ENCODE assay signal across 7 mouse cellular contexts in the genomic region with DNA sequence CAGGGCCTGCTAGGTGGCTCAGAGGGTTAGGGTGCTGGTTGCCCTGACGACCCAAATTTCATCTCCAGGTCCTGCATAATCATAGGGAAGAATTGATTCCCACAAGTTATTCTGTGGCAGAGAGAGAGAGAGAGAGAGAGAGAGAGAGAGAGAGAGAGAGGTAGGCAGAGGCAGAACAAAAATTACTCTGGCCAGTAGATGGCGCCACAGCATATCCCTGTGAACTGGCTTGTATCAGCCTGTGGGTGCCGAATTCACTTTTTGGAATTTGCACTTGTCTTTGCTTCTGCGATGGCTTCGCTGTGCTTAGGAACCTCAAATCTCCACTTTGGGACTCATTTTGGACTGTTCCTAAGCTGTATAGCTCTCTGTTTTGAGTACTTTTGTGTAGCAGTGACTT. TPM values are rescaled to one million over a fixed set of nuclear protein-coding genes. Genes with fewer than 3 reads are reported as not detected.
DNase-seq lines count a peak whose midpoint lies in the region; ATAC-seq and TF ChIP-seq lines count a peak whose summit lies in the region.

No protein-coding gene starts in this region.

- peaks cover 17% of the 10 kb centered on the region for H3K4me1 ChIP-seq in G1E (ENCODE audit: insufficient read depth, low read depth, low read length)
- 0 out of 2 replicates have a peak, but pooled peaks cover 5% of the 10 kb centered on the region for H3K4me1 ChIP-seq in lung, embryonic 14.5 days (ENCODE audit: insufficient read depth)

- H3K9me3 ChIP-seq in G1E (replicated peaks), result no peaks in the 10 kb centered on the region
- H3K9me3 ChIP-seq in lung, embryonic 14.5 days (ENCODE audit: low read depth, low read length), result no peaks in the 10 kb centered on the region

- H3K4me2 ChIP-seq in lung, embryonic 14.5 days, result no peak overlapping the region

- TF ChIP-seq CTCF in G1E (IDR thresholded peaks at IDR 0.05; ENCODE audit: low read depth, low read length), result peak; percentile 65
- peak; percentile 78 for TF ChIP-seq CTCF in lung, embryonic 14.5 days (IDR thresholded peaks at IDR 0.05; ENCODE audit: low read depth)

- no peak overlapping the region for H3K4me3 ChIP-seq in G1E (ENCODE audit: low read depth, low read length)
- H3K4me3 ChIP-seq in lung, embryonic 14.5 days (ENCODE audit: low read depth, low read length), result no peak overlapping the region

- 16% methylated on average over 5 of the region's 5 CpGs for WGBS in lung, embryonic 14.5 days

- H3K36me3 ChIP-seq in G1E (replicated peaks), result peaks cover 9% of the 10 kb centered on the region
- no peaks in the 10 kb centered on the region for H3K36me3 ChIP-seq in lung, embryonic 14.5 days (ENCODE audit: insufficient read depth)

- H3K27me3 ChIP-seq in G1E (ENCODE audit: insufficient read depth, low read length), result peaks cover 4% of the 10 kb centered on the region
- H3K27me3 ChIP-seq in lung, embryonic 14.5 days (ENCODE audit: insufficient read depth, low read length), result no peaks in the 10 kb centered on the region

- no peak overlapping the region for H3K9ac ChIP-seq in lung, embryonic 14.5 days

- peak; percentile 79 for DNase-seq in CD4-positive helper T cell, adult 2 months (ENCODE audit: low read depth, low spot score)
- peak; percentile 39 for DNase-seq in G1E (ENCODE audit: low spot score)
- DNase-seq in cerebellum, adult 9-10 months, result peak; percentile 82
- DNase-seq in layer of hippocampus, adult 18-20 months (ENCODE audit: low spot score in 2 of 2), result peak; percentile 68 to 95
- DNase-seq in lung, embryonic 14.5 days, result peak; percentile 88
- peak; percentile 88 to 91 for DNase-seq in right cerebral cortex, postnatal 10 days (ENCODE audit: low spot score in 2 of 2)

- ATAC-seq in G1E (ENCODE audit: extremely low read depth, insufficient number of reproducible peaks, low FRiP score, poor library complexity, severe bottlenecking), result no peak
- ATAC-seq in granulocyte monocyte progenitor cell, adult 5-6 weeks (replicated peaks; ENCODE audit: poor library complexity, severe bottlenecking), result peak; percentile 41
- no peak for ATAC-seq in lung, embryonic 14.5 days (ENCODE audit: insufficient read depth)

- H3K27ac ChIP-seq in lung, embryonic 14.5 days (ENCODE audit: low read depth), result no peak overlapping the region

RNA-seq across cellular contexts. Expression of a gene that starts 4.8 kb away (rescaled TPM):
- total RNA-seq in G1E (2014; fragmentation: Nextera tagmentation) (53.5 and 75.9 TPM in 2 replicates), G1E (2017) (45.6 and 45.8 TPM in 2 replicates)
- 47.5 and 68.7 TPM in 2 replicates for polyA plus RNA-seq in G1E (2012)
- total RNA-seq in granulocyte monocyte progenitor cell, adult 5-6 weeks (2014; fragmentation: Nextera tagmentation), result 57.9 and 81.0 TPM in 2 replicates
- 38.5 and 49.2 TPM in 2 replicates for total RNA-seq in granulocyte monocyte progenitor cell, adult 5-6 weeks (2017)
- total RNA-seq in layer of hippocampus, adult 18-20 months (2021), result 10 to 100 TPM; 46.2 to 51.5 TPM
- 74.6 and 77.9 TPM in 2 replicates for polyA plus RNA-seq in lung, embryonic 14.5 days (2014; fragmentation: Nextera tagmentation; extraction: Ambion mirVana)

RNA-seq across cellular contexts. Expression of a gene that starts 18.7 kb away (rescaled TPM):
- 75.0 and 91.2 TPM in 2 replicates for total RNA-seq in G1E (2014; fragmentation: Nextera tagmentation)
- total RNA-seq in G1E (2017), result 18.0 and 19.4 TPM in 2 replicates
- polyA plus RNA-seq in G1E (2012), result 134 and 163 TPM in 2 replicates
- total RNA-seq in granulocyte monocyte progenitor cell, adult 5-6 weeks (2014; fragmentation: Nextera tagmentation), result 40.5 and 47.3 TPM in 2 replicates
- 16.5 and 22.4 TPM in 2 replicates for total RNA-seq in granulocyte monocyte progenitor cell, adult 5-6 weeks (2017)
- 10 to 100 TPM; 26.3 to 26.5 TPM for total RNA-seq in layer of hippocampus, adult 18-20 months (2021)
- 40.0 and 46.6 TPM in 2 replicates for polyA plus RNA-seq in lung, embryonic 14.5 days (2014; fragmentation: Nextera tagmentation; extraction: Ambion mirVana)

RNA-seq across cellular contexts. Expression of a gene that starts 23.3 kb away (rescaled TPM):
- total RNA-seq in G1E (2014; fragmentation: Nextera tagmentation) (not detected in 2 replicates), G1E (2017) (0.05 TPM in 1 of 2 replicates, not detected in the other)
- polyA plus RNA-seq in G1E (2012), result 0.02 TPM in 1 of 2 replicates, not detected in the other
- total RNA-seq in granulocyte monocyte progenitor cell, adult 5-6 weeks (2014; fragmentation: Nextera tagmentation), result not detected in 2 replicates
- not detected in 2 replicates for total RNA-seq in granulocyte monocyte progenitor cell, adult 5-6 weeks (2017)
- total RNA-seq in layer of hippocampus, adult 18-20 months (2021), result 1 to 10 TPM; 1.5 to 2.0 TPM
- 0.17 and 0.27 TPM in 2 replicates for polyA plus RNA-seq in lung, embryonic 14.5 days (2014; fragmentation: Nextera tagmentation; extraction: Ambion mirVana)

RNA-seq across cellular contexts. Expression of a gene that starts 40.4 kb away (rescaled TPM):
- total RNA-seq in G1E (2014; fragmentation: Nextera tagmentation) (0.63 TPM in 1 of 2 replicates, not detected in the other), G1E (2017) (0.06 and 0.11 TPM in 2 replicates)
- 0.03 and 0.10 TPM in 2 replicates for polyA plus RNA-seq in G1E (2012)
- total RNA-seq in granulocyte monocyte progenitor cell, adult 5-6 weeks (2014; fragmentation: Nextera tagmentation), result not detected in 2 replicates
- total RNA-seq in granulocyte monocyte progenitor cell, adult 5-6 weeks (2017), result not detected in 2 replicates
- total RNA-seq in layer of hippocampus, adult 18-20 months (2021), result 1 to 10 TPM; 4.1 to 4.2 TPM
- not detected in 2 replicates for polyA plus RNA-seq in lung, embryonic 14.5 days (2014; fragmentation: Nextera tagmentation; extraction: Ambion mirVana)

Comparison
In these comparisons a context has a peak if more than half of its experiments do, and no peak if none do; other contexts are left out.
1. DNase-seq: peak in every context shown above with its lines; median percentile 90 in right cerebral cortex, postnatal 10 days; 88 in lung, embryonic 14.5 days; 82 in cerebellum, adult 9-10 months; 82 in layer of hippocampus, adult 18-20 months; 79 in CD4-positive helper T cell, adult 2 months; 39 in G1E.